Mouse (Mus musculus): ENCODE data around the gene Clec12a.
"Not testable (repeated sequence)": the region's sequence is repeated elsewhere in the genome, so short reads cannot be mapped to it uniquely, and the experiment has no call there.

The Clec12a gene

GRCm38 (mm10) chr6:129342391-129342790, at the start of gene Clec12a:
Gene Clec12a, plus strand, starts transcription at chr6:129342691.
- not testable (repeated sequence) for DNase-seq (ENCODE audit: low spot score in 2 of 2)

DNA sequence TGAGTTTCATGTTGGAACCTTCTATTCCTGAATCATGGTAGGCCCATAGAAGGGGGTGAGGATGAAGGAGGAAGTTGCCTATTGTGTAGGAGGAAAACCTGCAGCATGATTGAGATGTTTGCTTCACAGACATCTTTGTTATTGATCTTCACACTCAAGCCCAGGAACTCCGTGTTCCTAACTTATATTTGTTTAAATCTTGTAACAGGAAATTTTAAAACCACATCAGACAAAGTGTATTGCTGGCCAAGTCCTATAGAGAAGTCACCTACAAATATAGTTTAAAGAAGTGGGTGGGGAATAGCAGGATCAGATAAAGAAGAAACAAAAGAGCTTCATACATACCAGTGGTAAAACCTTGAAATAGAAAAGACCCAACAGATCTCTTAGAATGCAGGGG, 38.3 kb upstream of the Clec12a start:
- no peak for DNase-seq (ENCODE audit: low spot score in 2 of 2)

DNA sequence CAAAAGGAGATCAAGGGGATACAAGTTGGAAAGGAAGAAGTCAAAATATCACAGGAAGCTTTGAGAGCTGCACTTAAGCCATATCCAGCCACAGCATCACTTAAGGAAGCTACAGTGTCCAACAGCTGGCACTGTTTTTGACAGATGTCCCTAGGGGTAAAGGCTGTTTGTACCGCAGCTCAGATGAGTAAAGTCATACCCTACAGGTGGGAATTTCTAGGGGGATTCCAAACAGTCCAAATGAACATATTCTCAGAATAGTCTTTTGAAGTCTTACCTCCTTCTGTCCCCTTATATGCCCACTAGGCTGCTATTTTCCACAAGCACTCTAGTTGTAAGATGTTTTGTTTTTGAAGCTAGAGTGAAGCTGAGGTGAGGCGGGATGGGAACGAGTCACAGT, 30.0 kb upstream of the Clec12a start:
- no peak for DNase-seq (ENCODE audit: low spot score in 2 of 2)

- DNase-seq (ENCODE audit: low spot score in 2 of 2), result no peak
These were observed 27.8 kb upstream of the Clec12a start for GRCm38 (mm10) chr6:129314655-129315168.

GRCm38 (mm10) chr6:129315698-129316097, 26.8 kb upstream of the Clec12a start:
- no peak for DNase-seq (ENCODE audit: low spot score in 2 of 2)

- no peak for DNase-seq (ENCODE audit: low spot score in 2 of 2)
These were observed 26.0 kb upstream of the Clec12a start for GRCm38 (mm10) chr6:129316463-129316862.

DNA sequence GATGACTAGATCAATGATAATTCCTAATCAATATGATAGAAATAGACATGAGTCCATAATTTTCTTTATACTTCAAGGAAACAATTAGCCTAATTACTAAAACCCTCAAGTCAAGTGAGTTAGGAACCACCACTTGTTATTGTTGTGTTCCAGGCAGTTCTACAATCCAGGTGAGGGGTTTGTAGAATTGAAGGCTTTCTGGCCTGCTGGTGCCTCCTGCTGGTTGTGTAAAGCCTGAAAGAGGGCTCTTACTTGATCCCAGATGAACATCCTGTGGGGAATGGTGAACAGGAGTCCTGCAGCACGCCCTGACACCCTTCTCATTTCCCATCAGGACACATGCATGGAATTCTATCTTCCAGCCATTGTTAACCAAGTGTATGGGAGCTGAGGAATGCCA, 24.1 kb upstream of the Clec12a start:
- DNase-seq (ENCODE audit: low spot score in 2 of 2), result no peak

- no peak for DNase-seq (ENCODE audit: low spot score in 2 of 2)
These were observed 23.2 kb upstream of the Clec12a start for GRCm38 (mm10) chr6:129319331-129319730.

- DNase-seq (ENCODE audit: low spot score in 2 of 2), result no peak
These were observed 16.5 kb upstream of the Clec12a start for GRCm38 (mm10) chr6:129326016-129326415.

- no peak for DNase-seq (ENCODE audit: low spot score in 2 of 2)
These were observed 15.8 kb upstream of the Clec12a start for GRCm38 (mm10) chr6:129326568-129327150.

DNA sequence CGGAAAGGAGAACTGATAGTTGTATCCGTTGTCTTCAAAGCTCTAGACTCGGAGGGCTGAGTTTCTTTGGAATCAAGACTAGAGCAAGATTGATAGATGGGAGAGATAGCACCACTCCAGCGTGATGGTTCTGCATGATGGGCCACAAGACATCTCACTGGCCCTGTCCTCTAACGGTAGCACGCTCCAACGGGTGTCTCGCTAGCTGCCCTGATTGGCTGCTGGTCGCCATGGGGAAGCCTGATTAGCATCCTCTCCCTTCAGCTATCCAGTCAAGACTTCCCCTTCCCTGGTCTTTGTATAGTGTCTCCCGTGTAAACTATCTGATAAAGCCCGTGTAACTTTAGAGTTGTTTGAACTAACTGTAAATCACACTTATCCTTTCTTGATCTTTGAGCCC, 10.9 kb upstream of the Clec12a start, which contains the start of gene 4922502D21Rik:
4922502D21Rik (minus strand) TSS at position 187 of the 400 bp plus-strand sequence.
- no peak for DNase-seq (ENCODE audit: low spot score in 2 of 2)

DNA sequence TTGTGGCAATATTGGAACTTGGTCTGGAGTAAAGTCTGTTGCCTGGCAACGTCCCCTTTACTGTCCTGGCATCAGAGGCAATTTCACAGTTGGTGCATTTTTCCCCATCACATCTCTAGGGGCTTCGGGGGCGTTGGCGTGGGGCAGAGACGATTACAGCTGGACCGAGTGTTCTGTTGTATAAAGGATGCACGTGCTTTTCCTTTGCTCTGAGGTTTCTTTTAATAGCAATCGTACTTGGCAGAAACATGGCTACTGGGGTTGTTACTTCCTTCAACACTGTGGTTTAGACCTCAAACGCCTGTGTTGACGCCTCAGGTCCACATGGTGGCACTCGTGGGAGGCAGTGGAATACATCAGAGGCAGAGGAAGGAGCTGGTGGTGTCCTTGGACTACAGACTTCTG, 8.8 kb upstream of the Clec12a start:
- peak; percentile 24 to 30 for DNase-seq (ENCODE audit: low spot score in 2 of 2)

- no peak for DNase-seq (ENCODE audit: low spot score in 2 of 2)
These were observed 4.7 kb upstream of the Clec12a start for GRCm38 (mm10) chr6:129337751-129338150.

- DNase-seq (ENCODE audit: low spot score in 2 of 2), result no peak
These were observed 1.9 kb downstream of the Clec12a start for GRCm38 (mm10) chr6:129344408-129344807.

DNA sequence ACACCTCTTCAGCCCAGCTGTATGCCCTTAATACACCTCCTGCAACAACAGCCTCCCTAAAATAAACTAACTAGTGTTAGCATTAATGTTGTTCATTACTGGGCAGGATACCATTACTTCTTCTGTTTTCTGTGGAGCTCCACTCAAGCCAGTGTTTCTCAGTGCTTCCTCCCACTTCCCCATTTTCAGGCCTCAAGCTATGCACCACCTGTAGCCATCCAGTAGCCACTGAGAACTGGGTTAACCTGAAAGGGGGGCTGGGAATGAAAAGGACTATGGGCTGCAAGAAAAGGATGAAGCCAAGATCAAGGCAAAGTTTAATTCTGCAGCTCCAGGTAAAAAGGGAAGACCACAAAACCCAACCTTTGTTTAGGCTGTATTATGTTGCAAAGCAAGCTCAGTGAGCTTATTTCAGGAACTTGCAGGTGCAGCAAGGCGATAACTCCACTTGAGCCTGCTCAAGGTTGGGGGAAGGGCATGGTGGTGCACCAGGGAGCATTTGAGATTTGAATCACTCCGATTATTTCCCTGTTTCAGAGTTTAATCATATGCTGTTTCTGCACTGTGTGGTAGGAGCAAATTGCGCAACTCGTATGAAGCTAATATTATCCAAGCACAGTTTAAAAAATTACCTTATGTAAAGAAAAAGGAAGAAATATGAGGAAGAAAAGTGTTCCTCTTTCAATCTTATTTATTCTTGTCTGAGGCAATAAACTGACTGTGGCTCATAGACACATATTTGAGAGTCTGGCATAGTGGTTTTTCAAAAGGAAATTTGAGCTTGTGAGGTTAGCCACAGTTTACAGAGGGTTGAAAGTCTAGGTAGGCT, 7.2 kb downstream of the Clec12a start:
- DNase-seq (ENCODE audit: low spot score in 2 of 2), result no peak

GRCm38 (mm10) chr6:129351091-129351490, 8.6 kb downstream of the Clec12a start:
- DNase-seq (ENCODE audit: low spot score in 2 of 2), result no peak

DNA sequence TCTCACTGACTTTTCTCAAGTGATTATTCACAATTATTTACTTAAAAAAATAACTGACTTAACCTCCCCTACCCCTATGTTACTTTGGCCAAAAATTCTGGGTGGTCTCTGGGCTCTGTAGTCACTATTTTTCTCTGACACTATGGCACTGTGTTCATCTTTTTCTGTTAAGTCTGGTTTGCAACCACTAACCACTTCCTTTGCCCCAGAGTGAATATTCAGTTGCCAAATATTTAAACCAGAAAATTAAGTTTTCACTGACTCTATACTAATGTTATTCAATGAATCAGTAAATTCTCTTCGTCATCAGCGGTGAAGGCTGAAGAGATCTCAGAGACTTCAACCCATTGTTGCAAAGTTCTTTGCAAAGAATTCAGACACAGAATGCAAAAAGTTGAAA, 13.3 kb downstream of the Clec12a start:
- no peak for DNase-seq (ENCODE audit: low spot score in 2 of 2)

DNA sequence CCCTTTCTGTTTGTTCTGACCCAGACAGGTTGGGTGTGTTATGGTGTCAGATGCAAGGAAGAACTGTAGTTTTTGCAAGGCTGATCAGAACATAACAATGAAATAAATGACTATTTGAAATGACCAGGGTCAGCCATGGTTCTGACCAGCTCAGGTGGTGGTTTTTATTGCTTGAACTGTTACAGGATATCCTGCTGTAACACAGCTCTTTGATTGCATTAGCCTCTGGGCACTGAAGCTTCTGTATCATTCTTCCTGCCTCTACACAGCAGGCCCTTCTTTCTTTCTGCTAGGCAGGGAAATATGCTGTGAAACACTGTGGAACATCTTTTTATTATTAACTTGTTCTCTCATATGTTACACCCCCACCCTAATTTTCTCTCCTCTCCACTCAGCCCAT, 13.9 kb downstream of the Clec12a start:
- no peak for DNase-seq (ENCODE audit: low spot score in 2 of 2)

DNA sequence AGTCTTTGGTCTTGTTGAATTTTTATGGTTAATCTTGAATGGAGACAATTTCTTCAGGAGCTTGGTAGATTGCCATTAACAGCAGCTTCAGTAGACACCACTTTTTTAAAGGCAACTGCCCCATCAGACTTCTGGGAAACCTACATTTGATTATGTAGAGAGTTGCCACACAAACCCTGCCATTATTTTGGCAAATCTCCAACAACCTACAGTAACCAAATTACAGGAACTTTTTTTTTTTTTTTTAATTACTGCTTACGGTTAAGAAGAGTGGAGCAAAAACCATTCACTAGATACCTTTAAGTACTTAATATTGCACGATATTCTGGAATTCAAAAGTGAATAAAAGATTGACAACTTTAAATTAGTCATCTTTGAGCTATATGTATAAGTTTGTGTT, 17.0 kb downstream of the Clec12a start:
- DNase-seq (ENCODE audit: low spot score in 2 of 2), result no peak

GRCm38 (mm10) chr6:129363942-129364341, 21.5 kb downstream of the Clec12a start:
- DNase-seq (ENCODE audit: low spot score in 2 of 2), result no peak

GRCm38 (mm10) chr6:129365959-129366359, 23.5 kb downstream of the Clec12a start:
- no peak for DNase-seq (ENCODE audit: low spot score in 2 of 2)

DNA sequence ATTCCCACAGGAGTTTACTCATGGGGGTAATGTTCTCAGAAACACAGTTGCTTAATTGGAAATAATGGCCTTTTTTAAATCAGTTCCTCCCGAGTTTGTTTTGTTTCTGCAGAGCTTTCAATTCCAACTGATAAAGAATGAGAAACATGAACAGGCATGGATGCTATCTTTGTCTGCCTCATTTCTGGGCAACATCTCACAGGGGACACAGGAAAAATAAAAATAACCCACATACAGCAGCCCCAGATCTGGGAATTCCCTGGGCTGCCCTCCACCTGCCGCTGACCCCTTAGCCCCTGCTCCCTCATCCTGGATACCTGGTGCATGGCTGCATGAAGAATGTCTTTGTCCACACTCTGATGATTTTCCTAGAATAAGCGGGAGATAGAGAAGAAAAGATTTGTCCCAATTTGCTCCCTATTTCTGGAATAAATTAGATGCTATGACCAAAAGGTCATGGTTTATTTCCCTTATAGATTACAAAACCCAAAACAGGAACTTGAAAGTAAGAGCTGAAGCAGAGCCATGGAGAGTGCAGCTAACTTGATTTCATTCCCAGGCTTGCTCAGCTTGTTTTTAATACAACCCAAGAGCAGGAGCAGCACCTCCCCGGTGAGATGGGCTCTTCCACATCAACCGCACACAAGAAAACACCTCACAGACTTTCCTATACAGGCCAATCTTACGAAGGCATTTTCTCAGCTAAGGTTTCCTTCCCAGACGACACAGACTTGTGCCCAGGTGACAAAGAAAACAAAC, 27.1 kb downstream of the Clec12a start:
- DNase-seq (ENCODE audit: low spot score in 2 of 2), result no peak
